Mouse (Mus musculus) C2C12 (cell line): ENCODE measurements around the gene 6430571L13Rik.

Experiments used
- CTCF ChIP-seq: IDR thresholded peaks from one replicate; pipeline ENCODE4 v1.5.1; 2011; ENCODE audit not compliant: control insufficient read depth, insufficient read depth, insufficient read length
- MAX ChIP-seq: IDR thresholded peaks from one replicate; pipeline ENCODE4 v1.6.1; 2011; ENCODE audit warnings: mild to moderate bottlenecking, control low read depth
- USF1 ChIP-seq: IDR thresholded peaks from one replicate; pipeline ENCODE4 v1.6.1; 2011; ENCODE audit warnings: low read depth, mild to moderate bottlenecking, control low read depth, moderate library complexity

- TF ChIP-seq USF1 (no peak), CTCF (peak; percentile 42), MAX (no peak)
Observed at GRCm38 (mm10) chr9:107294249-107294648, 46.2 kb upstream of the 6430571L13Rik start.
